Mouse (Mus musculus) embryonic facial prominence, embryonic 15.5 days (tissue): ENCODE data around the gene Pilrb2. TPM values are rescaled to one million over a fixed set of nuclear protein-coding genes. Genes with fewer than 3 reads are reported as not detected.

Source experiments
- polyA plus RNA-seq: library from polyadenylated mRNA; unstranded; fragments of >200 nt; fragmentation: Nextera tagmentation; extraction: Ambion mirVana; gene quantifications from 2 replicates; pipeline ENCODE4 v1.2.1, GENCODE M21; 2015

The Pilrb2 gene
- polyA plus RNA-seq, 1 experiment from 2014 or later = 0.39 TPM

Other genes with a start within 250 kb of the Pilrb2 start
- 0.25 and 0.26 TPM in 2 replicates for gene Fbxo24, start 242.8 kb downstream of the Pilrb2 start, polyA plus RNA-seq
- 37.2 and 48.9 TPM in 2 replicates for gene Lrch4, start 242.7 kb downstream of the Pilrb2 start, polyA plus RNA-seq
- 12.7 and 13.1 TPM in 2 replicates for gene Gm20605, start 242.6 kb downstream of the Pilrb2 start, polyA plus RNA-seq
- 10.1 and 10.2 TPM in 2 replicates for gene Sap25, start 230.5 kb downstream of the Pilrb2 start, polyA plus RNA-seq
- 0.16 and 0.28 TPM in 2 replicates for gene Irs3, start 226.1 kb downstream of the Pilrb2 start, polyA plus RNA-seq
- 16.5 and 18.1 TPM in 2 replicates for gene Agfg2, start 187.1 kb downstream of the Pilrb2 start, polyA plus RNA-seq
- 4.6 and 4.7 TPM in 2 replicates for gene Nyap1, start 130.2 kb downstream of the Pilrb2 start, polyA plus RNA-seq
- gene Tsc22d4, start 126.1 kb downstream of the Pilrb2 start, polyA plus RNA-seq = 167 and 175 TPM in 2 replicates
- gene Ppp1r35, start 93.0 kb downstream of the Pilrb2 start, polyA plus RNA-seq = 34.5 and 39.9 TPM in 2 replicates
- 12.4 and 13.7 TPM in 2 replicates for gene Mepce, start 84.2 kb downstream of the Pilrb2 start, polyA plus RNA-seq
- gene Zcwpw1, start 84.0 kb downstream of the Pilrb2 start, polyA plus RNA-seq = 22.4 and 26.1 TPM in 2 replicates
- gene Pilra, start 35.5 kb downstream of the Pilrb2 start, polyA plus RNA-seq = 0.68 and 1.5 TPM in 2 replicates
- 0.19 TPM in 1 of 2 replicates, not detected in the other for gene Pilrb1, start 13.7 kb downstream of the Pilrb2 start, polyA plus RNA-seq
- 0.17 and 0.33 TPM in 2 replicates for gene Cyp3a13, start 49.8 kb upstream of the Pilrb2 start, polyA plus RNA-seq
- 0.92 and 1.2 TPM in 2 replicates for gene Gjc3, start 91.3 kb upstream of the Pilrb2 start, polyA plus RNA-seq
- gene Azgp1, start 109.7 kb upstream of the Pilrb2 start, polyA plus RNA-seq = 0.17 TPM in 1 of 2 replicates, not detected in the other
- not detected in 2 replicates for gene Smok3a, start 149.4 kb upstream of the Pilrb2 start, polyA plus RNA-seq
- gene Smok3b, start 149.6 kb upstream of the Pilrb2 start, polyA plus RNA-seq = not detected in 2 replicates
- gene Smok3c, start 181.4 kb upstream of the Pilrb2 start, polyA plus RNA-seq = not detected in 2 replicates
- gene Zkscan1, start 213.3 kb upstream of the Pilrb2 start, polyA plus RNA-seq = 16.5 and 17.8 TPM in 2 replicates
- gene Zscan21, start 245.1 kb upstream of the Pilrb2 start, polyA plus RNA-seq = 54.0 and 58.1 TPM in 2 replicates